Mouse (Mus musculus) liver, adult 2 months (tissue): ENCODE measurements around the gene Ercc6l2. TPM values are rescaled to one million over a fixed set of nuclear protein-coding genes. Genes with fewer than 3 reads are reported as not detected.
A peak's percentile ranks its signal among the peaks of the same experiment; 100 is the strongest.

ENCODE experiments used
- DNase-seq: peaks from one replicate; pipeline ENCODE4 v3.0.0-alpha.2; 2011; ENCODE audit warnings: low read depth, low spot score; ENCODE audit errors: extremely low read depth
- H3K27ac ChIP-seq: fragments of 200-500 bp; replicated peaks from 2 replicates; pipeline ENCODE4 v1.5.1; 2012; ENCODE audit warnings: low read depth, mild to moderate bottlenecking, control low read depth, inconsistent platforms, low read length; ENCODE audit not compliant: insufficient read depth
- H3K27me3 ChIP-seq: fragments of 200-500 bp; 2 replicates; pipeline ENCODE4 v1.6.1; 2012; ENCODE audit warnings: mild to moderate bottlenecking, moderate library complexity, low read length, inconsistent platforms; ENCODE audit not compliant: control insufficient read depth, insufficient read depth
- H3K36me3 ChIP-seq: fragments of 200-500 bp; 2 replicates; pipeline ENCODE4 v1.6.1; 2012; ENCODE audit warnings: low read length, inconsistent platforms; ENCODE audit not compliant: control insufficient read depth, insufficient read depth
- H3K4me1 ChIP-seq: fragments of 200-500 bp; 2 replicates; pipeline ENCODE4 v1.6.1; 2011; ENCODE audit warnings: low read length; ENCODE audit not compliant: control insufficient read depth, insufficient read depth
- H3K4me3 ChIP-seq: fragments of 200-500 bp; 2 replicates; pipeline ENCODE4 v1.5.1; 2011; ENCODE audit warnings: low read depth, mild to moderate bottlenecking, control low read depth, low read length, moderate library complexity; ENCODE audit not compliant: insufficient read depth
- H3K79me2 ChIP-seq: fragments of 200-500 bp; 2 replicates; pipeline ENCODE4 v1.6.1; 2012; ENCODE audit warnings: inconsistent platforms, mild to moderate bottlenecking, low read length, moderate library complexity; ENCODE audit not compliant: control insufficient read depth, insufficient read depth
- H3K9ac ChIP-seq: fragments of 200-500 bp; 2 replicates; pipeline ENCODE4 v1.6.1; 2012; ENCODE audit warnings: low read depth, mild to moderate bottlenecking, control low read depth, inconsistent platforms, low read length
- CTCF ChIP-seq: fragments of 200-500 bp; IDR thresholded peaks from 2 replicates; pipeline ENCODE4 v1.5.1; 2011; ENCODE audit warnings: low read depth, low read length, control low read depth
- POLR2A ChIP-seq: fragments of 200-500 bp; IDR thresholded peaks from 2 replicates; pipeline ENCODE4 v1.6.1; 2011; ENCODE audit warnings: low read length, control low read depth; ENCODE audit not compliant: insufficient read depth; ENCODE audit errors: extremely low read depth
- WGBS: fragments of 180-500 bp; shearing (Covaris S2); methylation state at CpG from one replicate; pipeline ENCODE4 v1.1.7; 2018; 5-methylcytosine and 5-hydroxymethylcytosine counted together
- polyA plus RNA-seq: library from polyadenylated mRNA; depleted of rRNA; stranded (reverse); fragments of >200 nt; gene quantifications from 2 replicates; pipeline ENCODE4 v1.2.3, GENCODE M21; 2012
- total RNA-seq: library from RNA; depleted of rRNA; stranded (reverse); fragments of >200 nt; gene quantifications from 2 replicates; pipeline ENCODE4 v1.2.3, GENCODE M21; 2014

Ercc6l2 gene
- total and polyA plus RNA-seq, 2 experiments: 2.3 to 14.0 TPM

DNA sequence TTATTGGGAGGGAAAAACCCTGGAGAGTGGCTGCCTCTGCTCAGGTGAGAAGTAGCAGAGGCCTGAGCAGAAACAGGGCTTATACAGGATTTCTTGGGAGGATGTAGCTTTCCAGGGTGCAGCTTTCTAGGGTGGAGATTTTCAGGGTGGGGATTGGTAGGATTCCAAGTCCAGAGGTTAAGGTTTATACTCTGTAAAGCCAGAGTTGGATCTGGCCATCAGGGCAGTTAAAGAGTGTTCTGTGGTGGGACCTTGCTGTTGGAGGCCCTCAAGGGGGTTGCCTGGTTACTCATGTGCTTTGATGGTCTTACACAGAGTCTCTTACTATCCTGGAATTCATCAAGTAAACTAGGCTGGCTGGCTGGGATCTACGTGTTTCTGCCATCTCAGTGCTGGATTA lies 7.8 kb upstream of the Ercc6l2 start:
- DNase-seq: no peak
- H3K4me3 ChIP-seq: no peak overlapping the region

GRCm38 (mm10) chr13:63807979-63808378 lies 7.1 kb upstream of the Ercc6l2 start:
- Histone ChIP-seq H3K36me3 (no peaks in the 10 kb centered on the region), H3K27me3 (no peaks in the 10 kb centered on the region), H3K4me3 (no peak overlapping the region), H3K27ac (no peak overlapping the region), H3K9ac (no peak overlapping the region), H3K79me2 (no peaks in the 10 kb centered on the region), H3K4me1 (no peaks in the 10 kb centered on the region)
- 96% methylated on average over 3 of the region's 3 CpGs for WGBS
- TF ChIP-seq POLR2A (no peak), CTCF (no peak)
- no peak for DNase-seq

More for the DNA sequence above, 7.8 kb upstream of the Ercc6l2 start:
- Histone ChIP-seq H3K4me1 (no peaks in the 10 kb centered on the region), H3K27me3 (no peaks in the 10 kb centered on the region), H3K9ac (no peak overlapping the region), H3K79me2 (no peaks in the 10 kb centered on the region), H3K36me3 (no peaks in the 10 kb centered on the region), H3K27ac (no peak overlapping the region)
- no peak for TF ChIP-seq CTCF
- no peak for TF ChIP-seq POLR2A
- WGBS: 87% methylated on average over 1 of the region's 1 CpGs

- Histone ChIP-seq H3K4me1 (no peaks in the 10 kb centered on the region), H3K4me3 (no peak overlapping the region), H3K27ac (no peak overlapping the region), H3K36me3 (no peaks in the 10 kb centered on the region), H3K27me3 (no peaks in the 10 kb centered on the region), H3K9ac (no peak overlapping the region), H3K79me2 (no peaks in the 10 kb centered on the region)
- TF ChIP-seq POLR2A (no peak), CTCF (no peak)
- no peak for DNase-seq
Observed at GRCm38 (mm10) chr13:63811477-63811876, 3.6 kb upstream of the Ercc6l2 start.

DNA sequence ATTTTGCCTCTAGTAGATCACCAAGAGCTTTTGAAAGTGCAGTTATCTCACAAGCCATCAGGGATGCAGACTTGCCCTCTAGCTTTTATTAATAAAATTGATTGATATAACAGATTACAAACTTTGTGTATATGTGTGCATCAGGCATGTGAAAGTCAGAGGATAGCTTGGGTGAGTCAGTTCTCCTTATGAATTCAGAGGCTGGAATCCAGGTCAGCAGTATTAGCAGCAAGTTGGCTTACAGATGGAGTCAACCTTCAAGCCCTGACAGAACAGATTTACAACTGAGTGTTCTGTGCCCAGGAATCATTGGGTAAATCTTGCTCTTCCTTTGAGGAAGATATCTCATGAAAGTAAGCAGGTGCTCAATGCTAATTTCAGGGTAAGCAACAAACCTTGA lies 891 bp downstream of the Ercc6l2 start:
- Histone ChIP-seq H3K4me3 (peak overlapping the region; percentile 62; the same call in 1 of the 2 replicates), H3K4me1 (no peaks in the 10 kb centered on the region), H3K79me2 (no peaks in the 10 kb centered on the region), H3K9ac (no peak overlapping the region), H3K27ac (no peak overlapping the region), H3K36me3 (peaks cover 4% of the 10 kb centered on the region), H3K27me3 (no peaks in the 10 kb centered on the region)
- DNase-seq: no peak
- TF ChIP-seq POLR2A (no peak), CTCF (no peak)

DNA sequence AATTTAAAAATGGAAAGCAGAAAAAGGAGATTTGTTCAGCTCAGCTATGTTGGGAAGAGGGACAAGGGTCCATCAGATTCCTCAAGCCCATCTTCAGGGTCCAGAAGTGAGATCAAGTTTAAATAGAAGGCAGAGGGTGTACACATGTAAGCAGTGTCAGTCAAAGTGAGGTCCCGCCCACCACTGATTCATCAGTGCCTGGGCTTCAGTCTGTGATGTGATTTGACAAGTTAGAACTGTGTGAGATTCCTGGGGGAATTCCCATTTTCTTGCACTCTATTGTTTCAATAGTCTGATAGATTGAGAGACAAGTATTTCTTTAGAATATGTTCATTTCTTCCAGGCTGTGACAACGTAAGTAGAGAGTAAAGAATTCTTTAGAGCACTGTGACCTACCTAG lies 30.7 kb downstream of the Ercc6l2 start:
- H3K4me1 ChIP-seq: no peaks in the 10 kb centered on the region
- H3K4me3 ChIP-seq: no peak overlapping the region
- H3K36me3 ChIP-seq: peaks cover 31% of the 10 kb centered on the region
- H3K9ac ChIP-seq: no peak overlapping the region
- no peak for DNase-seq
- no peak for TF ChIP-seq CTCF
- TF ChIP-seq POLR2A: no peak
- H3K27me3 ChIP-seq: no peaks in the 10 kb centered on the region
- no peaks in the 10 kb centered on the region for H3K79me2 ChIP-seq
- 99% methylated on average over 2 of the region's 2 CpGs for WGBS
- H3K27ac ChIP-seq: no peak overlapping the region

DNA sequence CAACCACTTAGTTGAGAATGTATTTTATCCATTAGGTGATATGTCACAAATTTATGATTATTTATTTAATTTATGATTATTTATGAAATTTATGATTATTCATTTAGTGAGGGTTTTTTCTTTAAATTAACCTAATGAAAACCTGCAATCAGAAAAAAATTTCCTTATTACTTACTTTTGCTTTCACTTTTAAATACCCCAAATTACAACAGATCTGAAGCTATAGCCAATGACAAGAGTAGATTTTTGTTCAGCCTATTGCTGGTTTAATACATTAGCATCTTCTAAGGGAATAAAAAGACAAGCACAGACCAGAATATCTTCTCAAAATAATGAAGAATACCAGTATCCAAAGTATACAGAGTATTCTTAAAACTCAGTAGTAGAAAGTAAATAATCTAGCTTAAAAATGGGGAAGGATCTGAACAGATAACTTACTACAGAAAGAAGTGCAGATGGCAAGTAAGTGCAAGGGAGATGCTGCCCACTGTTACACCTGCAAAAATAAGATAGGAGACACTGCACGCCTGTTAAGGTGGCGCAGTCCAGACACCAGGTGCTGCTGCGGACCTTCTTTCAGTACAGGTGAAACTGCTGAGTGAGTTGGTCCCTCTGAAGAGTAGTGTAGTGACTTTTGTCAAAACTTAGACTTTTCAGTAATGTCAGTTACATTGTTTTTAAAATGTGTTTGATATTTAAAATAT lies 35.4 kb downstream of the Ercc6l2 start:
- Histone ChIP-seq H3K79me2 (no peaks in the 10 kb centered on the region), H3K27me3 (no peaks in the 10 kb centered on the region), H3K27ac (no peak overlapping the region), H3K36me3 (peaks cover 19% of the 10 kb centered on the region), H3K4me3 (no peak overlapping the region), H3K4me1 (no peaks in the 10 kb centered on the region), H3K9ac (no peak overlapping the region)
- 97% methylated on average over 3 of the region's 3 CpGs for WGBS
- DNase-seq: no peak
- TF ChIP-seq POLR2A: no peak
- TF ChIP-seq CTCF: no peak
